Mouse (Mus musculus) urinary bladder, adult 18-20 months (tissue): Measurements from ENCODE around the gene Lyrm7.
A peak's percentile ranks its signal among the peaks of the same experiment; 100 is the strongest.

ENCODE experiments used
- DNase-seq, 2 experiments: peaks; one replicate each; pipeline ENCODE4 v3.0.0; 2022; ENCODE audit warnings: low spot score in 2 of 2, mixed read lengths in 2 of 2

Gene Lyrm7

DNA sequence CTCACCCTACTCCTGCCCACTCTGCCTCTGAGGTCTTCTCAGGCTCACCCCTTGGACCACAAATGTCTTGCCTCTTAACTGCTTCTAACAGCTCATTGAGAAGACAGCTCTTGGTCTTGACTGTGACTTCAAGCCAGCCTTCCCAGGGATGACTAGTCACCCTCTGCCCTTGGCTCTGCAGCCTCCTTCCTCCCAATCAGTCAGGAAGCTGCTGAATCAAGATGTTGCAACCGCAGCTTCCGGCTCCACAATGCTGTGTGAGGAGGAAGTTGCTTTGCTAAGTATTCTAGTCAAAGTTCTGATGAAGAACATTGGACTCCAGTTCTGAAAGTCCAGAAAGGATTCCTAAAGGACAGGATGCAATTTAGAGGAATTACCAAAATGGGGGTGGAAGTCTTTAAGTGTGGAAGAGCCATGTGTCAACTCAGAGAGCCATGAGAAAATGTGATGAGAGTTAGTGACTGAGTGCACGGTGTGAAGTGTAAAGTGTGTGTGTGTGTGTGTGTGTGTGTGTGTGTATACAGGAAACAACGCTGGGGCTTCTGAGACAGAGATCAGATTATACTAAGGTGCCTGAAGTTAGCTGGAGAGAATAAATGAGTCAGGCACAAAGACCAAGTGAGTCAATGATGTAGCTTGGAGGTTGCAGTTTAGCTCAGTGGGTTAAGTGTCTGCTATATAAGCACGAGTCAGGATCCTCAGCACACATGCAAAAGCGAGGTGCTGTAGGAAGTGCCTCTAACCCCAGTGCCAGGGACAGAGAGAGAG, 58.7 kb downstream of the Lyrm7 start:
- DNase-seq: no peak

DNA sequence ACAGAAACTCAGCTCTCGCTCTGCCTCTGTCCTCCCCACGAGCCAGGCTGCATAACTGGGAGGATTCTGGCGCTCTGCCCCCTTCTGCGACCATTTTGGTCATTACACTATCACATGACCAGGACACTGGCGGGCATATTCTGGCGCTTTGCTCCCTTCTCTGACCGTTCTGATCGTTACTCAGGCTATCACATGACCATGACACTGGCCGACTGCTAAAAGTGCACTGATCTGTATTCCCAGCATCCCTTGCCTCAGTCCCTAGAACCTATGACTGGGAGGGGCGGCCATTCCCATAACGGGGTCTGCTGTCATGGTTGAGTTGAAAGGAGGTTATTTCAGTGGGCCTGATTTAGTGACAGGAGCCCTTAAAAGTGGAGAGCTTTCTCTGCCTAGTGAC, 64.2 kb downstream of the Lyrm7 start:
- DNase-seq: no peak

DNA sequence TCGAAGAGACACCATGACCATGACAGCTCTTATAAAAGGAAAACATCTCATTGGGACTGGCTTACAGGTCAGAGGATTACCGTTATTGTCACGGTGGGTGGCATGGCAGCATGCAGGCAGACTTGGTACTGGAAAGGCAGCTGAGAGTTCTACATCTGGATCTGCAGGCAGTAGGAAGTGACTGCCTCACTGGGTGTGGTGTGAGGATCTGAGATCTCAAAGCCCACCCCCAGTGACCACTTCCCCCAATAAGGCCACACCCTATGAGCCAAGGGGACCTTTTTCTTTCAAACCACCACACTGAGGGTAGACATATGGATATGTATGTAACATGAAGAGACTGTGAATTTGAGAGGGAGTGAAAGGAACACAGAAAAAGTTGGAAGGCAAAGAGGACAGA, 66.0 kb downstream of the Lyrm7 start:
- no peak for DNase-seq

DNA sequence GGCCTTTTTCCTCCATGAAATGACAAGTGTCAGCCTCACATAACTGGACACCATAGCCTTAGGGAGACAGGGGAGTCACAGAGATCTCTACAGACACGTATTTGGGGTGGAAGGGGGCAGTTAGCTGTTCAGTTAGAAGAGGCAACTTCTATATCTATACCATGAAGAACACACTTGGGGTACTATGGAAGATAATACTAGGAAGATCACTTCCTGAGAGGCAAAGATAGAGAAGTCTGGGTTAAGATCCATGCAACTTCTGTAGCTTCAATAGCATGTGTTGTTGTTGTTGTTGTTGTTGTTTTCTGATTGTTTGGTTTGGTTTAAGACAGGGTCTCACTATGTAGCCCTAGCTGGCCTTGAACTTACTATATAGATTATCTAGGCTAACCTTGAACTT, 67.5 kb downstream of the Lyrm7 start:
- DNase-seq: no peak

DNA sequence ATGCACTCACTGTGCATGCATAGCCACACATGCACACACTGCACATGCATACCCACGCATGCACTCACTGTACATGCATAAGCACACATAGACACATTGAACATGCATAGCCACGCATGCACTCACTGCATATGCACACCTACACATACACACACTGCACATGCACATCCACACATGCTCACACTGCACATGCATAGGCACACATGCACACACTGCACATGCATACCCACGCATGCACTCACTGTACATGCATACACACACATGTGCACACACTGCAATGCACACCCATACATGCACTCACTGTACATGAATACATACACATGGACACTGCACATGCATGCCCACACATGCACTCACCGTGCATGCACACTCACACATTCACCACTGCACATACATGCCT, 69.3 kb downstream of the Lyrm7 start:
- DNase-seq: no peak

DNA sequence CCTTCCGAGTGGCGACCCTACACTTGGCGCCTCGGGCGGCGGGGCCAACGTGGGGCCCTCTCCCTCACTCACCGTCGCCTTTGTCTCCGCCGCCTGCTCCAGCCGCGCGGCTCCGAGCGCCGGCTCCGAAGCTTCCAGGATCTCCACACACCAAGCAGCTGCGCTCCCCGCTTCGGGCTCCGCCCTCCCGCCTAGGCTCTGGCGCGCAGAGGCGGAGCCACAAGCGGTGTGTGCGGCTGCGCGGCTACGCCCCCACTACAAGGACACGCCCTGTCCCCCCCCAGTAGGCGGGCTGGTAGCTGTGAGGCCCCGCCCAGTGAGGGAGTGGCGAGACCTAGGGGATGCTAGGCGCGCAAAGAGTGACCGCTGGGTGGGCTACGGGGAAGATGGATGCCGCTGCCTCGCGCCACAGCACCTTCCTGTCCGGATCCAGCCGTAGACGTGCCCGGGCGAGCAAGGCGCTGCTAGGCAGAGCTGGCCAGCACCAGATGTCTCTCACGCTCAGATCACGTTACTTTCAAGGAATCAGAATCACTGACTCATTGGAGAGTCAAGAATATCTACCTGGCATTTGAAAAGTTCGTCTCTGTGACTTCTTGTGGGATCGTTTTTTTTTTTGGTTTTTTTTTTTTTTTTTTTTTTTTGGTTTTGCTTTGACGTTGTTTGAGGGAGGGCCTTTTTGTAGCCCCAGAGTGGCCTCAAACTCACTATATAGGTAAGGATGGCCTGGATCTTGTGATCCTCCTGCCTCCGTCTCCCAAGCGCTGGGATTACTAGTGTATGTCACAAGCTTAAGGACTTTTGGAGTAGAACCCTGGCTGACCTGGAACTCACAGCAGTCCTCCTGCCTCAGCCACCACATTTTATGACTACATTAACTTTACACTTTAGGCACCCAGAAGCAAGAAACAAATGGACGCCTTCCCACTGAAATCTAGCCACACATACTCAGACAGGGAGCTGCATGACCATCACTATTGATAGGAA, 72.9 kb downstream of the Lyrm7 start, which contains the start of gene Cdc42se2:
Gene Cdc42se2 (minus strand): TSS at position 188 of the 987 bp plus-strand sequence.
- peak; percentile 92 to 98 for DNase-seq

DNA sequence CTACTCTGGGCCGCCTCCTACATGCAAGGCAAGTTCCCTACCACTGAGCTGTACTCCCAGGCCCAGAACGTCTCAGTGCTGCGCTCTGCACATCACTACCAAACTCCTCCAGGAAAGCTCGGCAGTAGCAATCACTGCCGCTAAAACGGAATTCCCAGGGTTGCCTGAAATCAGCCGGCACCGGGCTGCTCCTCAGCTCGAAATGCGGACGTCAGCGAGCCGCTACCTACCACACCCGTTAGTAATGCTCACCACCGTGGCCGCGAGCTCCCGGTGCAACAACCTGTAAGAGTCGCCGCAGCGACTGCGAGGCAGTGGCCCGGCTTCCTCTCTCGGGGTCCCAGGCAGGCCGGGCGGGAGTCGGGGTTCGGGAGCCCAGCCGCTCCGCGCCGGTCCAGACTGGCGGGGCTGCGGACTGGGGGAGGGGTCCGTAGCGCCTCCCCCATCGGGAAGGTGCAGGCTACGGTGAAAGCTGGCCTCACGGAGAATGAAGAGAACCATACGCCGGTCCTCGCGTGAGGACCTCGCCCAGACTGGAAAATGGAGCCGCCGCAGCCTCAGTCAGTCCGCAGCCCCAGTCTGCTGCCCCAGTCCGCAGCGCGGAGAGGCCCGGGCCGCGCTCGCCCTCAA, 73.7 kb downstream of the Lyrm7 start:
- peak; percentile 23 to 68 for DNase-seq

DNA sequence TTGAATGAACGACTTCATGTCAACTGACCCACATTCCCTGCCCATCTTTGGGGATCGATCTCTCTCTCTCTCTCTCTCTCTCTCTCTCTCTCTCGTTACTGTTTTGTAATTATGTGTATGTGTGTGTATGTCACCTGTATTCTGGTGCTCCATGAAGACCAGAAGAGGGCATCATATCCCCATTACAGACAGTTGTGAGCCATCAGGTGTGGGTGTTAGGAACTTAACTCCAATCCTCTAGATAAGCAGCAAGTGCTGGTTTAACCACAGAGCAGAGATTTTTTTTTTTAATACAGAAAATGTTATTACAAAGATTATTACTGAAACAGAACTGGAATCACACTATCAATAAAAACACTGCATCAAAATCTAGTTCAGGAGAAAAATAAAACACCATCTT, 75.2 kb downstream of the Lyrm7 start:
- DNase-seq: no peak

DNA sequence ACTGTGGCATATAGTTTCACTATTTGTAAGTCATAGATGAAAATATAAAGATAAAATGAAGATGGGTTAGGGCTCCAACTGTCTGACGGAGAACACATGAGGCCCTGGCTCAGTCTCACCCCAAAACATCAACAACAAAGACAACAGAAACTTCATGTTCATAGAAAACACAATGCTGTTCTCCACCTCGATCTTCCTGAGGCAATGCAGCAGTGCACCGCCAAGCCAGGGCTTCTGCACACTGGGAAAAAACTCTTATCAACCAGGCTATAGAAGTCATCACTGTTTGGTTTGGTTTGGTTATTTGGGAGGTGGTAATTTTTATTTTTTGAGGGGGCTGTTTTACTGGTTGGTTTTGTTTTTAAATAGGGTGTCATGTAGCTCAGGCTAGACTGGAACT, 76.3 kb downstream of the Lyrm7 start:
- DNase-seq: no peak

DNA sequence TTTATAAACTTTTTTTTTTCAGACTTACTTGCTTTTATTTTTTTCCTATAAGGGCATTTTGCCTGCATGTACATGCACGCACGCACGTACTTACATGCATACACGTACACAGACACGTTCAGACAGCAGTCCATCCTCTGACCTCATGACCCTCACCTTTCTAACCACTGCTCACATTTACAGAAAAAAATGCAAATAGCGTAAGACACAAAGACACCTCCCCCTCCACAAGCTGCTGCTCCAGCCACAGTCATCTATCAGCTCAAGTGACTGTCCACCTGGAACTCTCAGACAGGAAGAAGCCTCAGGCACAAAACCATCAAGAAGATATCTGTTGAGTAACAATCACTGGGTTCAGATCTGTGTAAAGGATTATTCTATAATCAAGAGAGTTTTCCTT, 78.5 kb downstream of the Lyrm7 start:
- DNase-seq: no peak

DNA sequence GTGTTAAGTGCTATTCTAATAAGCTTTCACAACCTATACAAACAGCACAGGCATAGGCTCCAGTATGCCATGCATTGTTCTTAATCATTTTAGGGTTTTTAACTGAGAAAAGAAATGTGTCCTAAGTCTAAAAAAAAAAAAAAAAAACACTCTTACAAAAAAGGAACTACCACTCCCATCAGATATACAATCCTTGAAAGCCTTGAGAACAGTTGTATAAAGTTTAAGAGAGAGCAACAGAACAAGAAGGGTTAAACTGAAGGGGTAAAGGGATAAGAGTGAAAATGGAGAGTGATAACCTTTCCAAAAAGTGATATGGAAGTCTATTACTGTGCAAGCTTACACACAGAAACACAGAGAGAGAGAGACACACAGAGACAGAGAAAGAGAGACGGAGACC, 80.8 kb downstream of the Lyrm7 start:
- DNase-seq: no peak

DNA sequence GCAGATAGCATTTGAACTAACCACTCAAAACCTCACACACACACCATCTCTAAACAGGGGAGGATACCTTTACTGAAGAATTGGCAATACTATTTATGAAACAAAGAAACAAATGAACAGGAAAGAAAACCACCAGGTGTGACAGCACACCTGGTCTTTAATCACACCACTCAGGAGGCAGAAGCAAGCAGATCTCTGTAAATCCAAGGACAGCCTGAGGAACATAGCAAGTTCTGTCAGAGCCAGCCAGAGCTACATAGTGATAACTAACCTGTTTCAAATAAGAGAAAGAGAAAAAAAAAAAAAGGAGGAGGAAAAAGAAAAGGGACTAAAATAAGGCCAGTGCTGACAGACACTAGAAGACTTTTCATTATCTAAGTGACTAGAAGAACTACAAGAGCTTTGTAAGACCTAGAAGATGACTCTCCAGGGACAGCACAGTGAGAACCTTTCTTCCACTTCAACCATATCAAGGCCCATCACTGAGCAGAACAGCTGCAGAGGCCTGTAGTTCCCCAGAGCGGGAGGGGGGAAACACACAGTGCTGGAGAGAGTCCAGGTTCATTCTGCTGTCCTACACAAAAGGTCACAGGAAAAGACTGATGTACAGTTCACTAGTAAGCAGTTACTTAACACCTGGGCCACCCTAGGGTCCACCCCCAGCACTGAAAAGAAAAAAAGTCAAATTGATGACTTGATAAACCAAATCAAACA, 82.4 kb downstream of the Lyrm7 start:
- no peak for DNase-seq

DNA sequence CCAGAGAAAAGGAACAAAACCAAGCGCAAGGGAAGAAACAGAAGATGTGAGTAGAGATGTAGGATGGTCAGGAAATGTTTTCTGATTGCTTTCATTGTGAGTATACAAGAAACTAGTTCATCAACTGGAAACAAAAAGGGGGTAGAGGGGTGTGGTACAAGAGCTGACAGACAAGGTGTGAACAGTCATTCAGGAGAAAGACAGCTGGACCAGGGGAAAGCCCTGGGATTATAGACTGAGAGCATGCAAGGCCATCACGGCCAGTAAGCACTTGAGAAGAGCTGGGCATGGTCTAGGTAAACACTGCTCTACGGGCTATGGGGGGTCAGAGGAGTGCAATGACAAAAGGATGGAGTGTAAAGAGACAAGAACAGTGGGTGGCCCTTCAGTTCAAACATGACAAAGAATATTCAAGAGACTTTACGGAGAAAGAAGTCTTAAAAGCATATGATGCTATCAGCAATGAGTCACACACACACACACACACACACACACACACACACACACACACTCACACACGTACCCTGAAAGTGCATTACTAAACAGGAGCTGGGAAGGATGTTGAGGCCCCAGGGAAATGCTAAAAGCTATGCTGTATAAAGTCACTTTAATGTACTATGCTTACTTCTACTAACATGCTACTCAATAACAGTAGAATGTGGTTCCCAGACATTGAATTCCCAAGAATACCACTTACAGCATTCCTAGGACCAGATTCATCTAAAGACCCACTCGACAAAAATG, 83.2 kb downstream of the Lyrm7 start:
- no peak for DNase-seq
